Mouse (Mus musculus) thymus, postnatal 10 days (tissue): ENCODE results near the gene Rin2.
"Not testable (repeated sequence)": the region's sequence is repeated elsewhere in the genome, so short reads cannot be mapped to it uniquely, and the experiment has no call there.

Source experiments
- DNase-seq, 2 experiments: peaks; one replicate each; pipeline ENCODE4 v3.0.0; 2021; ENCODE audit warnings: low spot score in 2 of 2

The Rin2 gene

GRCm38 (mm10) chr2:145890571-145890970 is 215.6 kb downstream of the Rin2 start:
- no peak for DNase-seq

GRCm38 (mm10) chr2:145893756-145894155 is 218.7 kb downstream of the Rin2 start:
- DNase-seq, result no peak

DNA sequence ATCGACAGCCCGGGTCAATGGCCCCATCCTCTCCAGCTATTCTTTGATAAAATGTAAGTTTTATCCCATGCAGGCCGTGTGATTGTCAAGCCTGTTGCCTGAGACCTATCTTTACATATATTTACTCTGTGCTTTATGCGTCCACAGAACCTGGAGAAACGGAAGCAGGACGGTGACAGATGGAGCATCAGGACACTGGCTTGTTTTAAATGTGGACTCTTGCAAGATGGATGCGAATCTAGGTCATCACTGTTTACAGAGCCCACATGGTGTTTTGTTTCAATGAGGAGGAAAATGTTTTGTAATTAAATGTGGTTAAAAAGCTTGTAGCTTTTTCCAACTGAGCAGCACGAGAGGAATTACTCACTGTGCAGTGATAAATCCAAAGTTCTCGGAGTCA is 223.1 kb downstream of the Rin2 start:
- no peak for DNase-seq

- not testable (repeated sequence) for DNase-seq
Measured at GRCm38 (mm10) chr2:145900318-145900717, 225.3 kb downstream of the Rin2 start.

- DNase-seq, result no peak
Measured at GRCm38 (mm10) chr2:145901861-145902260, 226.8 kb downstream of the Rin2 start, which contains the start of gene Naa20. Gene Naa20, plus strand, starts transcription at chr2:145902099.

- peak; percentile 81 to 87 for DNase-seq
Measured at GRCm38 (mm10) chr2:145903061-145903901, 228.3 kb downstream of the Rin2 start.

DNA sequence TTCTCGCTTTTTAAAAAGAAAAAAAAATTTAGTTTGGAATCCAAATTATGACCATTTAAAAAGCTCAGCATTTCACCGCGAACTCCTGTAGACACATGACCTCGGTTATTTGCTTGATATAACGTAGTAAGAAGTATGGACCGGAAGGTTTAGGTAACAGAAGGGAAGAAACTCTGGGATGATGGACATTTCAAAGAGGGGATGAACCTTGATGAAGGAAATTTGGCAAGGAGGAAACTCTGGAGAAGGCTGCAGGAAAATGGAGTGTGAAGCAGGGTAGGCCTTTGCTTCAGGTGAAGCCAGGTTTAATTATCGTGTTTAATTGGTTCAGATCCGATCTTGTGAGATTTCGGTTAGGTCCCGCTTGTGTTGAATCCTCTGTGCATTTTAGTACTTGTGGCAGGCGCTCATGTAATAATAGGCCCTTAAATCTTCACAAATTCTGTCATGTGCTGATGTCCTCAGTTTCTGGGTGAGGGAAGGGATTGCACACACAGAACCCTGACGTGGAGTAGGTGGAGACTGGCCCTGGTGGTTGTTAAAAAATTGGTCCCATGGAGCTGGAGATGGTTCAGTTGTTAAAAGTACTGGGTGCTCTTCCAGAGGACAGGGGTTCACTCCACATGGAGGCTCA is 229.1 kb downstream of the Rin2 start:
- DNase-seq, result no peak

- no peak for DNase-seq
Measured at GRCm38 (mm10) chr2:145905156-145905555, 230.1 kb downstream of the Rin2 start.

DNA sequence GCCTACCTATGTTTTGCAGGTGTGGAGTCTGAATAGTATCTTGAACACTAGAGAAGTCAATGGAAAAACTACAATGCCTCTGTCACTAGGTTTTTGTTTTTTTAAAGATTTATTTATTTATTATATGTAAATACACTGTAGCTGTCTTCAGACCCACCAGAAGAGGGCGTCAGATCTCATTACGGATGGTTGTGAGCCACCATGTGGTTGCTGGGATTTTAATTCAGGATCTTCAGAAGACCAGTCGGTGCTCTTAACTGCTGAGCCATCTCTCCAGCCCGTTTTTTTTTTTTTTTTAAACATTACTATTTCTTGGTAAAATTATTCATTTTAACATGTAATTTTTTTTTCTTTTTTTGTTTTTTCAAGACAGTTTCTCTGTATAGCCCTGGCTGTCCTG is 230.9 kb downstream of the Rin2 start:
- DNase-seq, result not testable (repeated sequence)

DNA sequence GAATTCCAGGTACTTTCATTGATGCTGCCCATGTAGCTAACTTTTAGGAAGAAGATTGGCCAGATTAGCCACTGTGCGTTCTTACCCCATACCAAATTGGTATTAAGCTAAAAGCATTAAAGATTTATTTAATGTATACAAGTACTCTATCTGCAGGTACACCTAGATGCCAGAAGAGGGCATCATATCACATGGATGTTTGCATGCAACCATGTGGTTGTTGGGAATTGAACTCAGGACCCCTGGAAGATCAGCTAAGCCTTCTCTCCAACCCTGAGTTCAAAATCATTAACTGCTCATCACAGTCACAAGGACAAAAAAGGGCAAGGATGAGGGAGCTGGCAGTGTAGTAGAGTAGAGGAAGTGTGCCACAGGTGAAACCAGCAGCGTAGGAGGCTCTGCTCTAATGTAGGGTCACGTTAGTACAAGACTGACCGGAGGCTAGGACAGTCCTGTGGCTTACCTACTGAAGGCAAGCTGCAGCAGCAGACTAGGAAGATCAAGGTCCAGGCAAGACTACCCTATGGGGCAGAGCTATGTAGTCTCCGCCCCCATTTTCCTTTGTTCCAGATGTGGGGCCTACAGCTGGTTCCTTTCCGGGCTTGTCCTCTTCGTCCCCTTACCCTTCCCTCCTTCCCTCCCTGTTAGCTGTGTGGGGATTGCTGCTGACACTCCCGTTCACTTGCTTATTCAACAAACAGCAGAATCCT is 246.1 kb downstream of the Rin2 start:
- DNase-seq, result no peak

DNA sequence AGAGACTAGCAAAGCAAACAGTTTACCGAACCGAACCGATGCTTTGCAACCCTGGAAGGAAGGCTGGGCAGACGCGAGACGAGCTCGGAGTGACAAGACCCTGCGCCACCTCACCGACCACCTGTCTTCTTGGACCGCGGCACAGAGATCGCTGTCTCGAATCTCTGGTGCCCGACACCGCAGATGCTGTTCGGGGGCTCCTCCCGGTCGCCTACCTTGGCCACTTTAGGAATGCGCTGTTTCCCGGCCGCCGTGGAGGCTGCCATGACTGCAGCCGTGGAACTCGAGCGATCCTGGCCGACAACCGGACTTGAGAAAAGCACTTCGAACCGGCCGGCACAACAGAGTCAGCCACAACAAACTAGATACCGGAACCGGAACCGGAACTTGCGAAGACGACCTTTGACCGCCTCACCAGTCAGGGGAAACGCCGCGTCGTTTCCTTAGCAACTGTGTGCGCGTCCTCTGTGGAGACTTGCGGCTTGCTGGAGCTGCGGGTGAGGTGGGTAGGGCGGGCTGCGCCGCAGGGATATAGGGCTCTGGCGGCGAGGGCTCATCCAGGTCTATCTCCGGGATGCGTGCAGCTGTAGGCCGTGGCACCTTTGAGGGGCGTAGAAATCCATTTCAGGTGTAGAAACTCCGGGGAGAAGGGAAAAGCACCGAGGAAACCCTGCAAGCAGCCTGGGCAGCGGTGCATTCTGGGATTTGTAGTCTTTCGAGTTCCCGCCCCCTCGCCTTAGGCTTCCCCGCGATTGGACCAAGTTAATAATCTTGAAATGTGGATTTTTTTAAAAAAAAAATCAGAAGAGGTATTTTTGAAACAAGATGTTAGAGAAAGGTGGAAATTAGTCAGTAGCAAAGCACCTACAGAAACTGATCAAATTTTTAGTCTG is 259.6 kb downstream of the Rin2 start, which contains the start of the genes Cfap61 and Crnkl1:
TSS of gene Cfap61 (plus strand) at position 446 of the 893 bp plus-strand sequence.
TSS of gene Crnkl1 (minus strand) at position 676 of the 893 bp plus-strand sequence.
- DNase-seq, result peak; percentile 87 to 89

GRCm38 (mm10) chr2:145936975-145937374 is 262.0 kb downstream of the Rin2 start:
- DNase-seq, result no peak
